Mouse (Mus musculus) ES-Bruce4 (cell line): ENCODE data around the gene Fmnl1. TPM values are rescaled to one million over a fixed set of nuclear protein-coding genes. Genes with fewer than 3 reads are reported as not detected.
A peak's percentile ranks its signal among the peaks of the same experiment; 100 is the strongest.

Experiments
- H3K27ac ChIP-seq: 2 replicates; pipeline ENCODE4 v1.5.1; 2012; ENCODE audit warnings: low read length, inconsistent platforms; ENCODE audit not compliant: insufficient read depth
- H3K27me3 ChIP-seq: 2 replicates; pipeline ENCODE4 v1.6.1; 2012; ENCODE audit warnings: mild to moderate bottlenecking, low read length, inconsistent platforms; ENCODE audit not compliant: control insufficient read depth, poor library complexity, insufficient read depth, severe bottlenecking
- H3K36me3 ChIP-seq: 2 replicates; pipeline ENCODE4 v1.6.1; 2012; ENCODE audit warnings: inconsistent platforms, mild to moderate bottlenecking, low read length, moderate library complexity; ENCODE audit not compliant: control insufficient read depth, poor library complexity, insufficient read depth, severe bottlenecking
- H3K4me1 ChIP-seq: one replicate; pipeline ENCODE4 v1.8.1; 2011; ENCODE audit warnings: low read length; ENCODE audit not compliant: control insufficient read depth, insufficient read depth
- H3K4me3 ChIP-seq: 2 replicates; pipeline ENCODE4 v1.5.1; 2011; ENCODE audit warnings: low read depth, mild to moderate bottlenecking, low read length
- H3K9ac ChIP-seq: 2 replicates; pipeline ENCODE4 v1.6.1; 2012; ENCODE audit warnings: low read depth, mild to moderate bottlenecking, inconsistent platforms; ENCODE audit not compliant: poor library complexity, severe bottlenecking
- H3K9me3 ChIP-seq: replicated peaks from 2 replicates; pipeline ENCODE4 v1.6.1; 2012; ENCODE audit warnings: mild to moderate bottlenecking, low read length, inconsistent platforms; ENCODE audit not compliant: control insufficient read depth, poor library complexity, insufficient read depth, severe bottlenecking
- CTCF ChIP-seq: IDR thresholded peaks from one replicate; pipeline ENCODE4 v1.8.1; 2011; ENCODE audit warnings: low read depth, low read length
- EP300 ChIP-seq: IDR thresholded peaks from 2 replicates; pipeline ENCODE4 v1.6.1; 2011; ENCODE audit warnings: low read depth, low read length; ENCODE audit not compliant: insufficient read depth
- POLR2A ChIP-seq: IDR thresholded peaks from one replicate; pipeline ENCODE4 v1.8.1; 2011; ENCODE audit warnings: low read length; ENCODE audit not compliant: insufficient read depth
- polyA plus RNA-seq: library from polyadenylated mRNA; stranded (reverse); fragments of >200 nt; gene quantifications from 2 replicates; pipeline ENCODE4 v1.2.4, GENCODE M21; 2011; ENCODE audit warnings: low read depth; ENCODE audit not compliant: missing spikeins, insufficient read depth, insufficient read length

The Fmnl1 gene
- polyA plus RNA-seq, 1 experiment: 4.9 TPM

DNA sequence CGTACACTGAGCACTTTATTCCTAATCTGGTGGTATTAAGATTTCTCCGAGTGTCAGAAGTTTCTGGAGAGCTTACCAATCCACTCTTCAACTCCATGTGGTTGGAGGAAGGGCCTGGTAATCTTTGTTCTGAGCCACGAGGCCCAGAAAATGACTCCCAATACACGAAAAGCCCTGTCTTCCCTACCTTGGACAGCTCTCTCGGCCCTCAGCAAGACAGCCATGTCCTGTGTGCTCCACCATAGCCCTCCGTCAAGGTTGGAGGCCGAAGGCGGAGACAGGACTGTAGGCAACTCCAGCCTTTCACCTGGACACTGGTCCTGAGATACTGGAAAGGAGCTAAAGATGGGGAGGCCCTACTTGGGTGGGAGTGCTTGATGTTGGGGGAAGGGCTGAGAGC, 39.4 kb downstream of the Fmnl1 start:
- Histone ChIP-seq H3K27ac (no peak overlapping the region), H3K4me1 (no peaks in the 10 kb centered on the region), H3K36me3 (no peaks in the 10 kb centered on the region), H3K4me3 (no peak overlapping the region), H3K9me3 (no peaks in the 10 kb centered on the region; the same call in 1 of the 2 replicates), H3K9ac (no peak overlapping the region), H3K27me3 (no peaks in the 10 kb centered on the region)
- TF ChIP-seq EP300 (no peak), POLR2A (no peak), CTCF (no peak)

DNA sequence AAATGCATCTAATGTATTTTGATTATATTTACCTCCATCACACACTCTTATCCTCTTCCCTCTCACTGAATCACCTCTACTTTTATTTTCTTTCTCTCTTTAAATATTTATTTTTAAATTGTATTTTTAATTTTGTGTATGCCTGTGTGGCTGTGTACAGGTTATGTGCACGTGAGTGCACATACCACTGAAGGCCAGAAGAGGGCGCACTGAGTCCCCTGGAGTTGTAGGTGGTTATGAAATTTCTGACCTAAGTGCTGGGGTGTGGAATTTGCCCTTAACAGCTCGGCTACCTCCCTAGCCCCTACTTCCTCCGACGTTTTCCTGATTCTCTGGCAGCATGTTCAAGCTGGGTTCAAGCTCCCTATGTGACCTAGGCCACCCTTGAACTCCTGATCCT, 42.8 kb downstream of the Fmnl1 start:
- no peak overlapping the region for H3K4me3 ChIP-seq
- H3K9me3 ChIP-seq: no peaks in the 10 kb centered on the region; the same call in 1 of the 2 replicates
- H3K27ac ChIP-seq: no peak overlapping the region
- no peak for TF ChIP-seq POLR2A
- TF ChIP-seq CTCF: peak; percentile 37
- no peaks in the 10 kb centered on the region for H3K4me1 ChIP-seq
- no peaks in the 10 kb centered on the region for H3K36me3 ChIP-seq
- H3K27me3 ChIP-seq: no peaks in the 10 kb centered on the region; the same call in 1 of the 2 replicates
- H3K9ac ChIP-seq: no peak overlapping the region

GRCm38 (mm10) chr11:103215355-103215754, 44.4 kb downstream of the Fmnl1 start:
- Histone ChIP-seq H3K9ac (no peak overlapping the region), H3K27ac (no peak overlapping the region), H3K9me3 (no peaks in the 10 kb centered on the region; the same call in 1 of the 2 replicates), H3K36me3 (no peaks in the 10 kb centered on the region), H3K4me1 (no peaks in the 10 kb centered on the region), H3K4me3 (no peak overlapping the region), H3K27me3 (no peaks in the 10 kb centered on the region; the same call in 1 of the 2 replicates)
- no peak for TF ChIP-seq EP300
- TF ChIP-seq POLR2A: no peak
- no peak for TF ChIP-seq CTCF

GRCm38 (mm10) chr11:103217790-103218516, 47.0 kb downstream of the Fmnl1 start, which contains the start of gene Spata32:
Gene Spata32 (minus strand): TSS chr11:103218432.
- Histone ChIP-seq H3K36me3 (no peaks in the 10 kb centered on the region), H3K4me1 (no peaks in the 10 kb centered on the region), H3K9ac (peak within 1 kb of the TSS; percentile 17; the same call in 1 of the 2 replicates), H3K4me3 (peak within 1 kb of the TSS; percentile 68), H3K9me3 (no peaks in the 10 kb centered on the region; the same call in 1 of the 2 replicates), H3K27me3 (no peaks in the 10 kb centered on the region; the same call in 1 of the 2 replicates), H3K27ac (no peak within 1 kb of the TSS)
- TF ChIP-seq CTCF (no peak), EP300 (no peak), POLR2A (no peak)

DNA sequence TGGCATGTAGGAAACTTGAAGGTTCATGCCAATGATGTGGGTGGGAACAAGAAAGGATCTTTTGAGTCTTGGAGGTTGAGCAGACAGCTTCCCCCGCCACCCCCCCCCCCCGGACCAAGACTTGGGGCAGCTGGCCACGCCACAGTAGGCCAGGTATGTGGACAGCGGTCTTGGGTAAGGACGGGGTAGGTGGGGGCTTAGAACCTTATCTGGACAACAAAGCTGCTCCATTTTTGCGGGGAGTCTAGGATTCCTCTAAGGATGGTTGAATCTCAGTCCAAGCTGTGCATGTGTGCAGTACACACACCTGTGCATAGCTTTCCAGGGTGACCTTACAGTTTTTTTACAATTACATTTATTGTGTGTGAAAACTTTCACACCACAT, 47.6 kb downstream of the Fmnl1 start:
- no peaks in the 10 kb centered on the region for H3K36me3 ChIP-seq
- no peaks in the 10 kb centered on the region for H3K4me1 ChIP-seq
- H3K27me3 ChIP-seq: no peaks in the 10 kb centered on the region; the same call in 1 of the 2 replicates
- H3K9ac ChIP-seq: peak overlapping the region; percentile 17; the same call in 1 of the 2 replicates
- H3K27ac ChIP-seq: no peak overlapping the region
- TF ChIP-seq EP300: no peak
- no peak for TF ChIP-seq POLR2A
- no peak for TF ChIP-seq CTCF
- H3K9me3 ChIP-seq: no peaks in the 10 kb centered on the region; the same call in 1 of the 2 replicates
- H3K4me3 ChIP-seq: peak overlapping the region; percentile 68; the same call in 1 of the 2 replicates

DNA sequence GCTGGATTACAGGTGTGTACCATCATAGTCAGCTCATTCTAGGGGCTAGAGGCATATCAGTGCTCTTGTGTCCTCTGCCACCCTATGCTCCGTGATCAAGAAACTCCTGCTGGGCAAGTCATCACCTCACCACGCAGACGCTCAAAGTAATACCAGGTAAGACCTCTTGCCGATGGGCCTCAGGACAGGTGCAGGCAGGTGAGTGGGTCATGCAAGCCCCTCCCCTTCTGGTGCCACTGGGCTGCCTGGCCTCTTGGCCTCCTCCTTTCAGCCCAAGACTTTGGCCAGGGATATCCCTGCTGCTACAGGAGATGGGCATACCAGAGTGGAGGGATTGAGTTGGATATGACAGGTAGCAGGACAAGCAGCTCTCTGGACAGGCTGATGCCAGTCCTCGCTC, 48.4 kb downstream of the Fmnl1 start:
- H3K27ac ChIP-seq: no peak overlapping the region
- TF ChIP-seq EP300 (no peak), CTCF (no peak), POLR2A (no peak)
- H3K9ac ChIP-seq: no peak overlapping the region
- no peaks in the 10 kb centered on the region for H3K9me3 ChIP-seq
- no peak overlapping the region for H3K4me3 ChIP-seq
- H3K36me3 ChIP-seq: no peaks in the 10 kb centered on the region
- H3K4me1 ChIP-seq: no peaks in the 10 kb centered on the region
- no peaks in the 10 kb centered on the region; the same call in 1 of the 2 replicates for H3K27me3 ChIP-seq
